Mouse (Mus musculus): ENCODE results near the gene Tmem88b. TPM values are rescaled to one million over a fixed set of nuclear protein-coding genes. Genes with fewer than 3 reads are reported as not detected.
A peak's percentile ranks its signal among the peaks of the same experiment; 100 is the strongest.

Tmem88b gene
- polyA plus RNA-seq, 1 experiment from 2014 or later, result 0.69 TPM

- Histone ChIP-seq H3K27ac (peak overlapping the region; percentile 89; the same call in 1 of the 2 replicates), H3K4me1 (peaks cover 25% of the 10 kb centered on the region), H3K36me3 (peaks cover 52% of the 10 kb centered on the region), H3K27me3 (no peaks in the 10 kb centered on the region), H3K4me2 (replicated peaks) (peak overlapping the region; percentile 94), H3K9ac (peak overlapping the region; percentile 90), H3K9me3 (no peaks in the 10 kb centered on the region), H3K4me3 (peak overlapping the region; percentile 73)
- ATAC-seq (ENCODE audit: insufficient number of reproducible peaks, insufficient read depth, low FRiP score, low TSS enrichment), result no peak
- 65% methylated on average over 5 of the region's 5 CpGs for WGBS
Observed at GRCm38 (mm10) chr4:155735788-155736187, 49.9 kb downstream of the Tmem88b start.

GRCm38 (mm10) chr4:155734951-155735702 lies 50.5 kb downstream of the Tmem88b start:
- no peaks in the 10 kb centered on the region for H3K27me3 ChIP-seq
- peak overlapping the region; percentile 90 for H3K9ac ChIP-seq
- peak; percentile 9; the same call in 1 of the 2 replicates for ATAC-seq (ENCODE audit: insufficient number of reproducible peaks, insufficient read depth, low FRiP score, low TSS enrichment)
- peaks cover 25% of the 10 kb centered on the region for H3K4me1 ChIP-seq
- under 1% methylated on average over 56 of the region's 79 CpGs for WGBS
- H3K4me3 ChIP-seq, result peak overlapping the region; percentile 73
- no peaks in the 10 kb centered on the region for H3K9me3 ChIP-seq
- peak overlapping the region; percentile 89 for H3K27ac ChIP-seq
- peaks cover 48% of the 10 kb centered on the region for H3K36me3 ChIP-seq
- peak overlapping the region; percentile 94 for H3K4me2 ChIP-seq (replicated peaks)

- H3K36me3 ChIP-seq, result peaks cover 42% of the 10 kb centered on the region
- peak; percentile 91 for ATAC-seq (ENCODE audit: insufficient number of reproducible peaks, insufficient read depth, low FRiP score, low TSS enrichment)
- 1% methylated on average over 31 of the region's 35 CpGs for WGBS
- H3K9ac ChIP-seq, result peak within 1 kb of the TSS; percentile 90
- H3K9me3 ChIP-seq, result no peaks in the 10 kb centered on the region
- peaks cover 25% of the 10 kb centered on the region for H3K4me1 ChIP-seq
- H3K27me3 ChIP-seq, result no peaks in the 10 kb centered on the region
- peak within 1 kb of the TSS; percentile 73 for H3K4me3 ChIP-seq
- H3K4me2 ChIP-seq (replicated peaks), result peak within 1 kb of the TSS; percentile 94
- H3K27ac ChIP-seq, result peak within 1 kb of the TSS; percentile 89
Observed at GRCm38 (mm10) chr4:155734350-155734941, 51.2 kb downstream of the Tmem88b start, which contains the start of gene Tmem240. Gene Tmem240 (plus strand): TSS chr4:155734800.

- Histone ChIP-seq H3K4me3 (peak overlapping the region; percentile 73; the same call in 1 of the 2 replicates), H3K4me2 (replicated peaks) (no peak overlapping the region), H3K36me3 (peaks cover 40% of the 10 kb centered on the region), H3K27me3 (no peaks in the 10 kb centered on the region), H3K27ac (no peak overlapping the region), H3K9ac (no peak overlapping the region), H3K4me1 (peaks cover 25% of the 10 kb centered on the region), H3K9me3 (no peaks in the 10 kb centered on the region)
- ATAC-seq (ENCODE audit: insufficient number of reproducible peaks, insufficient read depth, low FRiP score, low TSS enrichment), result no peak
- WGBS, result 89% methylated on average over 10 of the region's 10 CpGs
Observed at GRCm38 (mm10) chr4:155733267-155733666, 52.4 kb downstream of the Tmem88b start.

Small RNA genes lying within 50 kb of the gene (microRNA-seq; reads per million reads assigned to microRNA genes)
- gene Gm27743, result not detected

Other genes starting within 250 kb of the Tmem88b start
- 96.6 and 101 TPM in 2 replicates for gene Nadk, start 223.5 kb downstream of the Tmem88b start, polyA plus RNA-seq (2016; fragmentation: Nextera tagmentation; extraction: Ambion mirVana)
- 11.4 and 12.5 TPM in 2 replicates for gene Slc35e2, start 184.5 kb downstream of the Tmem88b start, polyA plus RNA-seq (2016; fragmentation: Nextera tagmentation; extraction: Ambion mirVana)
- gene Cdk11b, start 161.0 kb downstream of the Tmem88b start, polyA plus RNA-seq (2016; fragmentation: Nextera tagmentation; extraction: Ambion mirVana), result 78.3 and 86.6 TPM in 2 replicates
- gene Gm10563, start 140.5 kb downstream of the Tmem88b start, polyA plus RNA-seq (2016; fragmentation: Nextera tagmentation; extraction: Ambion mirVana), result not detected in 2 replicates
- 11.3 and 16.1 TPM in 2 replicates for gene Mmp23, start 132.5 kb downstream of the Tmem88b start, polyA plus RNA-seq (2016; fragmentation: Nextera tagmentation; extraction: Ambion mirVana)
- 38.2 and 40.8 TPM in 2 replicates for gene Mib2, start 116.7 kb downstream of the Tmem88b start, polyA plus RNA-seq (2016; fragmentation: Nextera tagmentation; extraction: Ambion mirVana)
- 12.2 and 15.2 TPM in 2 replicates for gene Fndc10, start 91.5 kb downstream of the Tmem88b start, polyA plus RNA-seq (2016; fragmentation: Nextera tagmentation; extraction: Ambion mirVana)
- gene Ssu72, start 81.1 kb downstream of the Tmem88b start, polyA plus RNA-seq (2016; fragmentation: Nextera tagmentation; extraction: Ambion mirVana), result 135 and 136 TPM in 2 replicates
- 2.2 and 2.5 TPM in 2 replicates for gene Tmem240, start 51.1 kb downstream of the Tmem88b start, polyA plus RNA-seq (2016; fragmentation: Nextera tagmentation; extraction: Ambion mirVana)
- gene Atad3a, start 24.8 kb downstream of the Tmem88b start, polyA plus RNA-seq (2016; fragmentation: Nextera tagmentation; extraction: Ambion mirVana), result 103 and 106 TPM in 2 replicates
- 9.2 and 9.5 TPM in 2 replicates for gene Vwa1, start 11.2 kb downstream of the Tmem88b start, polyA plus RNA-seq (2016; fragmentation: Nextera tagmentation; extraction: Ambion mirVana)
- 0.25 TPM in 1 of 2 replicates, not detected in the other for gene Ankrd65, start 4.6 kb upstream of the Tmem88b start, polyA plus RNA-seq (2016; fragmentation: Nextera tagmentation; extraction: Ambion mirVana)
- 214 TPM in 2 replicates for gene Mrpl20, start 17.0 kb upstream of the Tmem88b start, polyA plus RNA-seq (2016; fragmentation: Nextera tagmentation; extraction: Ambion mirVana)
- 243 and 253 TPM in 2 replicates for gene Ccnl2, start 26.6 kb upstream of the Tmem88b start, polyA plus RNA-seq (2016; fragmentation: Nextera tagmentation; extraction: Ambion mirVana)
- 146 and 149 TPM in 2 replicates for gene Aurkaip1, start 45.4 kb upstream of the Tmem88b start, polyA plus RNA-seq (2016; fragmentation: Nextera tagmentation; extraction: Ambion mirVana)
- 50.7 and 52.6 TPM in 2 replicates for gene Mxra8, start 53.8 kb upstream of the Tmem88b start, polyA plus RNA-seq (2016; fragmentation: Nextera tagmentation; extraction: Ambion mirVana)
- 8.3 and 16.9 TPM in 2 replicates for gene Dvl1, start 61.5 kb upstream of the Tmem88b start, polyA plus RNA-seq (2016; fragmentation: Nextera tagmentation; extraction: Ambion mirVana)
- 0.34 and 0.47 TPM in 2 replicates for gene Tas1r3, start 77.5 kb upstream of the Tmem88b start, polyA plus RNA-seq (2016; fragmentation: Nextera tagmentation; extraction: Ambion mirVana)
- gene Cptp, start 83.6 kb upstream of the Tmem88b start, polyA plus RNA-seq (2016; fragmentation: Nextera tagmentation; extraction: Ambion mirVana), result 15.9 and 17.1 TPM in 2 replicates
- gene Ints11, start 83.7 kb upstream of the Tmem88b start, polyA plus RNA-seq (2016; fragmentation: Nextera tagmentation; extraction: Ambion mirVana), result 83.7 and 85.4 TPM in 2 replicates
- 56.0 and 56.6 TPM in 2 replicates for gene Pusl1, start 105.9 kb upstream of the Tmem88b start, polyA plus RNA-seq (2016; fragmentation: Nextera tagmentation; extraction: Ambion mirVana)
- gene Acap3, start 105.9 kb upstream of the Tmem88b start, polyA plus RNA-seq (2016; fragmentation: Nextera tagmentation; extraction: Ambion mirVana), result 25.1 and 27.7 TPM in 2 replicates
- 158 and 160 TPM in 2 replicates for gene Ube2j2, start 158.0 kb upstream of the Tmem88b start, polyA plus RNA-seq (2016; fragmentation: Nextera tagmentation; extraction: Ambion mirVana)
- 31.9 and 35.8 TPM in 2 replicates for gene C1qtnf12, start 176.4 kb upstream of the Tmem88b start, polyA plus RNA-seq (2016; fragmentation: Nextera tagmentation; extraction: Ambion mirVana)
- gene B3galt6, start 206.8 kb upstream of the Tmem88b start, polyA plus RNA-seq (2016; fragmentation: Nextera tagmentation; extraction: Ambion mirVana), result 18.4 and 20.3 TPM in 2 replicates
- 141 and 143 TPM in 2 replicates for gene Sdf4, start 207.0 kb upstream of the Tmem88b start, polyA plus RNA-seq (2016; fragmentation: Nextera tagmentation; extraction: Ambion mirVana)
- 0.70 and 1.1 TPM in 2 replicates for gene Tnfrsf4, start 228.0 kb upstream of the Tmem88b start, polyA plus RNA-seq (2016; fragmentation: Nextera tagmentation; extraction: Ambion mirVana)
- gene Tnfrsf18, start 240.3 kb upstream of the Tmem88b start, polyA plus RNA-seq (2016; fragmentation: Nextera tagmentation; extraction: Ambion mirVana), result 1.9 and 2.3 TPM in 2 replicates